20 mouse cellular contexts compared by ENCODE assay signal in the genomic region with DNA sequence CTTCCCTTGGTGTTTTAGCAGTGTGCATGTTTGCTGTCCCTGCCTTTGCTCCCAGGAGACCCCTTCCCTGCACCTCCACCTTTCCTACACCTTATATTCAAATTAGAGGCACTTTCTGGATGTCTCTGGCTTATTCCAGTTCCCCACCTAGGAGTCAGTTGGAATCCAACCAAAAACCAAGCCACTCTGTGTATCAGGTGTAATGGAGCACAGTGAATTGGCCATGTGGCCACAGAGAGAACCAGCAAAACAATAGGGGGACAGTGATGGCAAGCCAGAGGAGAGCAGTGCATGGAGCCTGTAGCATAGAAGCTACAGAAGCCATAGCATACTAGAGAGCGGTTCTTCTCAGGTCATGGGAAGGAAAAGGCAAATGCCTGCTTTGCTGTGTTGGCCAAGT. TPM values are rescaled to one million over a fixed set of nuclear protein-coding genes. Genes with fewer than 3 reads are reported as not detected.
A peak's percentile ranks its signal among the peaks of the same experiment; 100 is the strongest.
DNase-seq lines count a peak whose midpoint lies in the region; ATAC-seq lines count a peak whose summit lies in the region.
"Had no signal": no experiment of that assay in that cellular context is flagged by ENCODE, and none has a peak within 500 bp of the region (broad histone marks: within the 10 kb centered on the region; RNA-seq: fewer than 3 reads in every experiment).

No protein-coding gene starts in this region.

- H3K9me3 ChIP-seq in kidney, embryonic 15.5 days (replicated peaks), result no peaks in the 10 kb centered on the region
- H3K9me3 ChIP-seq: embryonic facial prominence, embryonic 10.5 days; embryonic facial prominence, embryonic 12.5 days; forebrain, embryonic 13.5 days; forebrain, embryonic 15.5 days; G1E had no signal

- H3K36me3 ChIP-seq in kidney, embryonic 15.5 days, result no peaks in the 10 kb centered on the region
- H3K36me3 ChIP-seq: embryonic facial prominence, embryonic 10.5 days; embryonic facial prominence, embryonic 12.5 days; forebrain, embryonic 15.5 days; G1E had no signal

- ATAC-seq in cerebellum, adult (ENCODE audit: insufficient number of reproducible peaks, low FRiP score, low TSS enrichment), result peak; percentile 66; the same call in 1 of the 2 replicates
- no peak for ATAC-seq in kidney, embryonic 15.5 days (replicated peaks; ENCODE audit: low FRiP score)
- ATAC-seq: CD4-positive, CD25-positive, alpha-beta regulatory T cell, adult 4 months; forebrain, embryonic 13.5 days; forebrain, embryonic 15.5 days; forebrain, postnatal 0 days; Patski had no signal

- H3K4me2 ChIP-seq in kidney, embryonic 15.5 days, result no peak overlapping the region
- H3K4me2 ChIP-seq: embryonic facial prominence, embryonic 12.5 days; forebrain, embryonic 13.5 days; forebrain, embryonic 15.5 days had no signal

- 92% methylated on average over 1 of the region's 1 CpGs for WGBS in kidney, embryonic 15.5 days

- DNase-seq in cerebellum, postnatal 4 days (ENCODE audit: low spot score in 2 of 2), result no peak
- DNase-seq in cerebellum, adult 9-10 months, result peak; percentile 76
- no peak for DNase-seq in cerebellum, postnatal 36 days
- DNase-seq in brain, adult 2 months (ENCODE audit: low read depth, low spot score), result peak; percentile 77
- peak; percentile 43 to 50 for DNase-seq in cerebellum, postnatal 14 days
- DNase-seq: adrenal gland, adult 2 months; adrenal gland, postnatal 10 days; adrenal gland, postnatal 25 days; B cell, adult 2 months; forebrain, postnatal 0 days had no signal

- H3K27me3 ChIP-seq in kidney, embryonic 15.5 days, result 0 out of 2 replicates have a peak, but pooled peaks cover 2% of the 10 kb centered on the region
- H3K27me3 ChIP-seq: CH12.LX; embryonic facial prominence, embryonic 12.5 days; forebrain, embryonic 13.5 days; forebrain, embryonic 15.5 days; Patski had no signal

- H3K4me3 ChIP-seq in kidney, embryonic 15.5 days (replicated peaks), result no peak overlapping the region
- H3K4me3 ChIP-seq: embryonic facial prominence, embryonic 10.5 days; embryonic facial prominence, embryonic 12.5 days; forebrain, embryonic 13.5 days; forebrain, embryonic 15.5 days had no signal

- H3K9ac ChIP-seq in kidney, embryonic 15.5 days, result no peak overlapping the region
- H3K9ac ChIP-seq: embryonic facial prominence, embryonic 12.5 days; forebrain, embryonic 13.5 days; forebrain, embryonic 15.5 days; forebrain, postnatal 0 days had no signal

- no peaks in the 10 kb centered on the region for H3K4me1 ChIP-seq in kidney, embryonic 15.5 days
- H3K4me1 ChIP-seq: embryonic facial prominence, embryonic 10.5 days; embryonic facial prominence, embryonic 12.5 days; forebrain, embryonic 13.5 days; forebrain, embryonic 15.5 days had no signal

- H3K27ac ChIP-seq in kidney, embryonic 15.5 days, result no peak overlapping the region
- H3K27ac ChIP-seq: embryonic facial prominence, embryonic 10.5 days; embryonic facial prominence, embryonic 12.5 days; forebrain, embryonic 13.5 days; forebrain, embryonic 15.5 days had no signal

RNA-seq across cellular contexts. Expression of a gene that starts 11.5 kb away (rescaled TPM):
- polyA plus RNA-seq in kidney, embryonic 15.5 days (2015; fragmentation: Nextera tagmentation; extraction: Ambion mirVana), result 1.9 and 2.2 TPM in 2 replicates
- polyA plus RNA-seq: adrenal gland, adult 2 months; forebrain, embryonic 13.5 days; G1E had no signal

Comparison
In these comparisons a context has a peak if more than half of its experiments do, and no peak if none do; other contexts are left out.
1. DNase-seq: peak in cerebellum, adult 9-10 months (single experiment), brain, adult 2 months (single experiment) and cerebellum, postnatal 14 days (2 of 2); none in cerebellum, postnatal 4 days (0 of 2) and cerebellum, postnatal 36 days (0 of 2).